Mouse (Mus musculus) cerebellum, adult 9-10 months (tissue): ENCODE measurements around the gene Samd1.
A peak's percentile ranks its signal among the peaks of the same experiment; 100 is the strongest.

Experiments
- DNase-seq: peaks from one replicate; pipeline ENCODE4 v3.0.0; 2022

Gene Samd1

DNA sequence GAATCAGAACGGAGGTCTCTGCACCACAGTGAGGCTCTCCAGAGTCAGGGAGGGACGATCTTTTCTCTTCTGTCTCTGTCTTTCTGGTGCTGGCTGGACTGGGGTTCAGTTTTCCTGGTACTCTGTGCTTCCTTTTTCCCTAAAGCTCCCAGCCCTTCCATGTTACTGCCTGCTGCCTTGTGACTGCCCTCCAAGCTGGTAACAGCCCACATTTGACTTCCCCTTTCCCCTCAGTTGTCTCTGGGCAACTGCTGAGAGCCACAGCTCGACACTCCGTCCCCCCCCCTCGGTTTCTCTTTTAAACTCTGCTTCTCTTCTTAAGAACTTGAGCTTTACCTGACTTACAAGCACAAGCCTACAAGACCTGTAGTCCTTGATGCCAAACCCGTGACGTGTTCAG, 8.2 kb upstream of the Samd1 start:
- no peak for DNase-seq

DNA sequence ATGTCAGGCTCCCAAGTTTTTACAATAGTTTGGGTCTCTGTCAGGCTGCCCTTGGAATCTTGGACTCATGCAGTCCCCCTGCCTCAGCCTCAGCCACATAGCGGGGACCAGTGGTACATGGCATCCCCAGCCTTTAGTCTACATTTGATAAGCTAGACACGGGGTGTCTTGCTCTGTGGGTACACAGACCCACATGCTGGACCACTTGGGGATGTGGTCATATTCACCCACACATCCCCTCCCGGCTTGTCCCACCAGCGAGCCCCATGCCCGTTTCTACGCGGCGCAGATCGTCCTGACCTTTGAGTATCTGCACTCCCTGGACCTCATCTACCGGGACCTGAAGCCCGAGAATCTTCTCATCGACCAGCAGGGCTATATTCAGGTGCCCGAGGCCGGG, 7.3 kb upstream of the Samd1 start:
- no peak for DNase-seq

DNA sequence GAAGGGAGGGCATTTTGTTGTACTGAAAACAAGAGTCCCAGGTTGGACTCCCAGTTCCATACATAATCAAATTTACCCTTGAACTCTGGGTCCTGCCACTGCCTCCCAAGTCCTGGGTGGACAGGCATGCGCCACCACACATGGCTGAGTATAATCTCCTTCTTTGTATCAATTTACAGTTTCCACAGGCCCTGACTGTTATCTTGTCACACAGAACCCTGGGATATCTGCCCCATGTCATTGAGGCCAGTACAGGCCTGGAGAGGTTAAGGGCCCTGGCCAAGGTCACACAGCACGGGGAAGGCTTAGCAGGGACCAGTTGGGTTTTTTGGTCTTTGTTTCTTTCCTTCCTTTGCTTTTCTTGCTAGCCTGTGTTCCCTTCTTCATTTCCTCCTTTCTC, 5.0 kb upstream of the Samd1 start:
- no peak for DNase-seq

DNA sequence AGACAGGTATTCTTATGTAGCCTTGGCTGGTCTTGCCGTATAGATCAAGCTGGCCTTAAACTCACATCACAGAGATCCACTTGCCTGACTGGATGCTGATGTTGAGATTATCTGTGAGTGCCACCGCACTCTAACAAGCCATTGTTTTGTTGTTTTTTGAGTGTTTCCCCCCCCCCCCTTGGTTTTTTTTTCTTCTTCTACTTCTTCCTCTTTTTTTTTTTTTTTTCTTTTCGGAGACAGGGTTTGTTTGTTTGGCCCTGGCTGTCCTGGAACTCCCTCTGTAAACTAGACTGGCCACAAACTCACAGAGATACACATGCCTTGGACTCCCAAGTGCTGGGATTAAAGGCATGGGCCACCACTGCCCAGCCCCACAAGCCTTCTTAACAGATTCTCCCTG, 3.4 kb upstream of the Samd1 start:
- no peak for DNase-seq

DNA sequence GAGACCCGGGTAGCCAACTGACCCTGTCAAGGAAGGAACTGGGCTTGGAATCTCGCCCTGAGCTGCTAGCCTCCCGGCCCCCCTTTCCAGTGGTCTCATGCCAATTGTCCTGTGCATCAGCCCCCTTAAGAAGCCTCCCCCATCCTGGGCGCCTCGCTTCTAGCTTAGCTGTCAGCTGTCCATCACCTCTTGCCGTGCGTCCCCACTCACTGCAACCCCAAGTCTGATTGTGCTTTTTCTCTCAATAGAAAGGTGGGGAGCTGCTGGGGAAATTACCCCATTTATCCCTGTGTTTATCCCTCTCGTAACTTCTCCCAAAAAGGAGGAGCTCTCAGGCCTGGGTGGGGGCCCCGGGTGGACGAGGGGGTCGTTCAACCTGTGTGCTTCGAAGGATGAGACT, 1.5 kb upstream of the Samd1 start:
- peak; percentile 65 for DNase-seq

DNA sequence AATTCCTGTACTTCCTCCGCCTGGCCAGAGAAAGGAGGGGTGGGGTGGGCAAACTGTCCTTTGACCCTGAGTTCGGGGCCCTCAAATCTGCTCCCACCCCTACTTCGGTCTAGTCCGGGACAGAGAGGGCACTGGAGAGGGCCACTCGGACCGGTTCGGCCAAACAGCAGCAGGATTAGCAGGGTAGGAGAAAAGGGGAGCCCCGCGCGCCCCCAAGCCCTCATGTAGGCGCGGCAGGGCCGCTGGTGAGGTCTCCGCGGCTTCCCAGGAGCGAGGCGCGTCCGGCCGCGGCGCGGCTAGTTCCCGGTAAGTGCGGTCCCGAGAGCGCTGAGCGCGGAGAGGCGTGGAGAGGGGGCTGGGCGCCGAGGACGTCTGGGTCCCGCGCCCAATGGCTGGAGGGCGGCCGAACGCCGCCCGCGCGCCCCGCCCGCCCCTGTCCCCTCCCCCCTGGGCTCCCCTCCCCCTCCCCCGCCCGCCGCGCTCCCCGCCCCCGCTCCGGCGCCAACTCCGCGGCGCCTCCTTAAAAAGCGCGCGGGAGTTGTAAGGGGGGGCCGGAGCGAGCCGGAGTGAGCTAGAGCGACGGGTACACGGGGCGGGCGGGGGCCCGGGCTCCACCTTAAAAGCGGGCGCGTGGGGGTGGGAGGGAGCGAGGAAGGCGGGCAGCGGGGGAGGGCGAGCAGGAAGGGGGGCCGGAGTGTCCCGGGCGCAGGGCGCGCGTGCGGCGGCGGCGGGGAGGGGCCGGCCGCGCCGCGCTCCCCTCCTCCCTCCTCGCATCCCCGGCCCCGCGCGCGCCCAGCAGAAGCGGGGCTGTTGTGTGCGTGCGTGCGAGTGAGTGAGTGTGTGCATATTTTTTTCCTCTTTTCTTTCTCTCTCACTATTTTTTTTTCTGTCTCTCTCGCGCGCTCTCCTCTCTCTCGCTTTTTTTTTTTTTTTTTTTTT, 636 bp upstream of the Samd1 start:
- DNase-seq, result peak; percentile 77

DNA sequence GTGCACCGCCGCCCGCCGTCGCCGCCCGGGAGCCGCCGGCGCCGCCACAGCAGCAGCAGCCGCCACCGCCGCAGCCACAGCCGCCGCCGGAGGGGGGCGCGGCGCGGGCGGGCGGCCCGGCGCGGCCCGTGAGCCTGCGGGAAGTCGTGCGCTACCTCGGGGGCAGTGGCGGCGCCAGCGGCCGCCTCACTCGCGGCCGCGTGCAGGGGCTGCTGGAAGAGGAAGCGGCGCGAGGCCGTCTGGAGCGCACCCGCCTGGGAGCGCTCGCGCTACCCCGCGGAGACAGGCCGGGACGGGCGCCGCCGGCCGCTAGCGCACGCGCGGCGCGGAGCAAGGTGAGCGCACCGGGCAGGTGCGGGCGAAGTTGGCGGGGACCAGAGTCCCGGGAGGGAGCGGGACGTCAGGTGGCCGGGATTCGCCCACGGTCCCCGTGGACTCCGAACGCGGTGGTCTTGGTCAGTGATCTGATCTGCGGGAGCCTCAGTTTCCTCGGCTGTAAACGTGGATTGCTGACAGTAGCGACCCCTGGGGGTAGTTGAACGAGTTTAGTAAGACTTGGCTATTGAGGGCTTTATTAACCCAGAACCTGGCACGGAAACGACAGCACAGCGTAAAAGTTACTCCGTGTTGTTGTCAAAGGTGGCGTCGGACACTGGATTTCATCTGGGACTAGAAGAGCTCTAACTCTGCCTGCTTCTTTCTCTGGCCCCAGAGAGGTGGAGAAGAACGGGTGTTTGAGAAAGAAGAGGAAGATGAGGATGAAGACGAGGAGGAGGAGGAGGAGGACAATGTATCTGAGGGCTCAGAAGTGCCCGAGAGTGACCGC, 972 bp downstream of the Samd1 start:
- DNase-seq, result no peak

DNA sequence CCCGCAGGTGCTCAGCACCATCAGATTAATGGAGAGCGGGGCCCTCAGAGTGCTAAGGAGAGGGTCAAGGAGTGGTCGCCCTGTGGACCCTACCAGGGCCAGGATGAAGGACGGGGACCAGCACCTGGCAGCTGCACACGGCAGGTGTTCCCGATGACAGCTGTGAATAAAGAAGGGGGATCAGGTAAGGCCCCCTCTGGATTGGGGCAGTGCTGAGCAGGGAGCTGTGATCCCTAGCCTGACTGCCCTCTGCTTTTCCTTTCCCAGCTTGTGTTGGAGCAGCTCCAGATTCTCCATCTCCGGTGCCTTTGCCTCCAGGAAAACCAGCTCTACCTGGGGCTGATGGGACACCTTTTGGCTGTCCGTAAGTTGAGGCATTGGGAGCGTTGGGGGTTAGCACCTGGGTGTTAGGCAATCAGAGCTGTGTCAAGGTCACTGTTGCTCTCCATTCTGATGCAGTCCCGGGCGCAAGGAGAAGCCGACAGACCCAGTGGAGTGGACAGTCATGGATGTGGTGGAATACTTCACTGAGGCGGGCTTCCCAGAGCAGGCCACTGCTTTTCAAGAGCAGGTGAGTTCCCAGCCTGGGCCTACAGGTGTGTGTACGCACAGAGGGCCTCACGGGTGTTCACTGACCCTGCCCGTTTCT, 1.7 kb downstream of the Samd1 start:
- DNase-seq, result peak; percentile 62

DNA sequence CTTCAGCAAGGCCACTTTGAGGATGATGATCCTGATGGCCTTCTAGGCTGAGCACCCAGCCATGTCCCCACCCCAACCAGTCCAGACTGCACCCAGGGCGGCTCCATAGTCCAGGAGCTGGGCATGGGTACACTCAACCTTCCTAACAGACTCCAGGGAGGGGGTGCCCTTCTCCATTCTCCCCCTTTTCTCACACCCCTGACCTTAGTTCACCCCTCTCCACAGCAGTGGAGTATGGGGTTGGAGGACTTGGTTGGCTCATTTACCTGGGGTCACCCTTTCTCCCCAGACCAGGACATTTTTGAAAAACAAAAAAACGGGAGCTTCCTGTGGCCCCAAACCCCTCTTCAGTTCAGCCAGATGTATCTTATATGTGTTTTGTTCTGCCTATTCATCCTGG, 2.4 kb downstream of the Samd1 start:
- DNase-seq, result peak; percentile 41

DNA sequence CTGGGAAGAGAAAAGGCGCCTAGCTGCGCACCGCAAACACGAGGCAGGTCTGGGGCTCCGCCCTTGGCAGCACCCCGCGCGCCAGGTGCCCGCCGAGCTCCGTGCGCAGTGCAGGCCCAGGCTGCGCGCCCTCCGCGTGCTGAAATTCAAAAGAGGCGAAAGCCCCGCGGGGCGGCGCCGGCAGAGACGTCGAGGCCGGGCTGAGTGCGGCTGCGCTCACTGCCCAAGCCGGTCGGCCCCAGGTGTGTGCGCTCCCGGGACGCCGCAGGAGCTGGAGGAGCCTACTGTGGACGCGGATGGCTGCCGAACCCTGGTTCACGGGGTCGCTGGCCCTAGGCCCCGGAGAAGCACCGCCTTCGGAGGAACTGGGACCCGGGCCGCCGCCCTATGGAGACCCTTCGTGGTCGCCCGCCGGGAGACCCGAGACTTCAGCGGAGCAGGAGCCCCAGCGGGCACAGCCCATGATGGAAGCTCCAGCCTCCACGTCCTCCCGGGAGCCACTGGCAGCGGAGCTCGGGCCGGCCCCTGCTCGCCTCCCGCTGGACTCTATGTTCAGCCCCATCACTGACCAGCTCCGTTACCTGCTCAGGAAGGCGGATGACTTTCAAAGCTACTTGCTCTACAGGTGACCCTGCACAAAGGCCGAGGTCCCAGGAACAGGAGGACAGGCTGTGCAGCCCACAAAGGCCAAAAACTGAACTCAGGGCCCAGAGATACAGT, 4.0 kb downstream of the Samd1 start, which contains the start of gene 1700067K01Rik:
1700067K01Rik (plus strand) TSS at position 222 of the 720 bp plus-strand sequence.
- DNase-seq, result peak; percentile 39

DNA sequence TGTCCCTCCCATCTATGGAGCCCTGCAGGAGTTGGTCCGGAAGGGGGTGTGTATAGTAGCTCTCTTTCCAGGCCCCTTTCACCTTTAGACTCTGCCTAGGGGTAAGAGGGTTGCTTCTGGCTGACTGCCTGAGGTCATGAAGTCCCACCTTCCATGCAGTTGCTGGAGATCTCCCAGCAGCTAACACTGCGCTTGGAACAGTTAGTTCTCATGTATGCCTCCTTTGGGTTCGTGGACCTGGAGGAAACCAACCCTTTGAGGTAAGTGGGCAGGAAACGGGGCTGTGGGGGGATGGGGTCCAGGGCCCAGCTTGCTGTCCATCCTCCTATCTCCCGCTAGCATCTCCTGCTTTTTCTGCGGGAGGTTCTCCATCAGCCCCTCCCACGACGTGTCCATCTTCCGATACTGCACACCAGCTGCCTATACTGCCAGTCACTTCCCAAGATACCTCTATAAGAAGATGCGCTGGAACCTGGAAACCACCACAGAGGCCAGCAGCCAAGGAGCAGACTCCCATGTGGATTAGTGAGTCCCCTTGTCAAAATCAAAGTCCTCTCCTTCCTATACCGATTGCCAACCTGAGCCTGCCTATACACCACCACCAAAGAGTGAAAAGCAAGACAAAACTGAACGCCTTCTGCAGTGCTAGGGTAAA, 5.6 kb downstream of the Samd1 start:
- peak; percentile 48 for DNase-seq

DNA sequence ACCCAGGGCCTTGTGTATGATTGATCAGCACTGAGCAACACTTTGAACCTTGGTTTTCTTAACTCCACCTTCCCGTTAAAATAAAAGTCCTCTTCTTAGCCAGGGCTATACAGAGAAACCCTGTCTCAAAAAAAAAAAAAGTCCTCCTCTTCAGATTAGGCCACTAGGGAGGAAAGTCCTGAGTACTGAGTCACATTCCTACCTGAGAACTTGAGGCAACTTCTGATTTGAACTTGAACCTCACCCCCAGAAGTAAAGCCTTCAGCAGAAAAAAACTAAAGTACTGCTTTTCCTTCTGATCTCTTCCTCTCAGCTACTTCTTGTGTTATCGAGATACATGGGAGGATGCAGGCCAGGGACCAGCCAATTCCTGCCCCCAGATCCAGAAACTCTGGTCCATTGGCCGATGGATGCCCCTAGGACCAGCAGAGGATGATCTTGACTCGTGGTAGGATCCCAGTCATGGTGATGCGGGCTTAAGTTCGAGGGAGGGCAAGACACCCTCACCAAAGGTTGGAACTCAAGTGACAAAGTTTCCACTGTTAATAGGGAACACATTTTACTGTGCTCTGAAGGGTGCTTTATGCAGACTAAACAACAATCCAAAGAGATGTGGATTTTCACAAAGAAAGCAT, 6.3 kb downstream of the Samd1 start:
- DNase-seq, result no peak

DNA sequence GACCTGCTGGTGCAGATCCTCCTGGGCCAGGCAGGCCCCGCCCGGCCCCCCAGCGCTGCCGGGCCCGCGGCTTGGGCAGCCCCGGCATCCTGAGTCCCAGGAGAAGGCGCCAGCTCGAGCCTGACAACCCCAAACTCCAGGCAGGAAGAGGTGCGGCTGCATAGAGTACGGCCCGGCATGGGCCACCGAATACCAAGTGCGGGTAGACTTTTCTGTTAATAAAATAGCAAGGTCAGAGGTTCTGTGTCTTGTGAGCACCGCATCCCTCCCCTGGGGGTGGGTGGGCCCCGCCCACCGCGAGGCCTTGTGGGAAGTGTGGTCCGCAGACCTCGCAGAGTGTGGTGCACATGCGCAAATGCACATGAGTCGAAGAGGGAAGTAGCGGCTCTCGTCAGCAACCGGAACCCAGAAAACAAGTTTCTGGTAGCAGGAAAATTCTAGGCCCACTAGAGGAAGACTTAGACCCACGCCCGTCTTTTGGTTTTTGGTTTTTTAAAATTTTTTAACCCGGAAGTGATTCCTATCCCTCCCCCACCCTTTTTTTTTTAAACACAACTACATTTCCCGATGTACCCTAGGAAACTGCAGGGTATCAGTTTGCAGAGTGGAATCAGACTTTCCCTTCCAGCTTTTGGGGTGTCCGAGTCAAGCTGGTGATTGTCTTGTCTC, 7.2 kb downstream of the Samd1 start:
- peak; percentile 95 for DNase-seq

DNA sequence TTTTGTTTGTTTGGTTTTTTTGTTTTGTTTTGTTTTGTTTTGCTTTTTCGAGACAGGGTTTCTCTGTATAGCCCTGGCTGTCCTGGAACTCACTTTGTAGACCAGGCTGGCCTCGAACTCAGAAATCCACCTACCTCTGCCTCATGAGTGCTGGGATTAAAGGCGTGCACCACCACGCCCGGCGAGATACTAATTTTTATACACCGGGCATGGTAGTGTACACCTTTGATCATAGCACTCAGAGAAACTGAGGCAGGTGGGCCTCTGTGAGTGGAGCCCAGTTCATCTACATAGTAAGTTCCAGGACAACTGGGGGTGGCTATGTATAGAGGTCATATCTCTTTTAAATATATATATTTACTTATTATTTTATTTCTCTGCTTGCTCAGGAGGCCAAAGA, 8.0 kb downstream of the Samd1 start:
- peak; percentile 52 for DNase-seq

DNA sequence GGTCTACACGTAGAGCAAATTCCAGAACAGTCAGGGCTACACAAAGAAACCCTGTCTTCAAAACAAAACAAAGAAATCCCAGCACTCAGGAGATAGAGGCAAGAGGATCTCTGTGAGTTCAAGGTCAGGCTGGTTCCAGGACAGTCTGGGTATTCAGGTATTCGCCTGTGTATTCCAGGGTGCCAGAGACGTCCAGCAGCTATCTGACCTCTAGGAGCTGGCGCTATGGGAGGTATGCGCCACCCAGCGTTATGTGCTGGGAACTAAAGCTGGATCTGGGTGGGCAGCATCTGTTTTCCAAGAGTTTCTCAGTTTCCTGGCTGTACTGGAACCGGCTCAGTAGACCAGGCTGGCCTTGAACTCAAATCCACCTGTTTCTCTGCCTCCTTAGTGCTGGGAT, 10.9 kb downstream of the Samd1 start:
- DNase-seq, result no peak

DNA sequence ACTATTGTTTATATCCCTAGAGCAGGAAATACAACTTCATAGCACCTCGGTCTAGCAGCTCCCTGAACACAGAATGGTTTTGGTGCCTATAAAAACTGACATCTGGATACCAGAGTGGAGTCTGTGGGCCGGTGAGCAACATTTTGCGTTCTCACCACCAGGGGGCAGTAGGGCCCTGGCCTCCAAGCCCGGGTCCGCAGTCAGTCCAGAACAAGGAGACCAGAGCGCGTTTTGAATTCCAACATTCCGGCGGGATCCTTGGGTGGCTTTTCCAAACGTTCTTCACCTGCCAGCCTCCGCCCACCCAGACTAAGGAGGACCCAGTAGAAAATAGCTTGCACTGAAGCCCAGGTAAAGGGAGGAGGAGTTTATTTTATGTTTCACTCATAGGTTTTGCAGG, 12.4 kb downstream of the Samd1 start:
- DNase-seq, result peak; percentile 86

DNA sequence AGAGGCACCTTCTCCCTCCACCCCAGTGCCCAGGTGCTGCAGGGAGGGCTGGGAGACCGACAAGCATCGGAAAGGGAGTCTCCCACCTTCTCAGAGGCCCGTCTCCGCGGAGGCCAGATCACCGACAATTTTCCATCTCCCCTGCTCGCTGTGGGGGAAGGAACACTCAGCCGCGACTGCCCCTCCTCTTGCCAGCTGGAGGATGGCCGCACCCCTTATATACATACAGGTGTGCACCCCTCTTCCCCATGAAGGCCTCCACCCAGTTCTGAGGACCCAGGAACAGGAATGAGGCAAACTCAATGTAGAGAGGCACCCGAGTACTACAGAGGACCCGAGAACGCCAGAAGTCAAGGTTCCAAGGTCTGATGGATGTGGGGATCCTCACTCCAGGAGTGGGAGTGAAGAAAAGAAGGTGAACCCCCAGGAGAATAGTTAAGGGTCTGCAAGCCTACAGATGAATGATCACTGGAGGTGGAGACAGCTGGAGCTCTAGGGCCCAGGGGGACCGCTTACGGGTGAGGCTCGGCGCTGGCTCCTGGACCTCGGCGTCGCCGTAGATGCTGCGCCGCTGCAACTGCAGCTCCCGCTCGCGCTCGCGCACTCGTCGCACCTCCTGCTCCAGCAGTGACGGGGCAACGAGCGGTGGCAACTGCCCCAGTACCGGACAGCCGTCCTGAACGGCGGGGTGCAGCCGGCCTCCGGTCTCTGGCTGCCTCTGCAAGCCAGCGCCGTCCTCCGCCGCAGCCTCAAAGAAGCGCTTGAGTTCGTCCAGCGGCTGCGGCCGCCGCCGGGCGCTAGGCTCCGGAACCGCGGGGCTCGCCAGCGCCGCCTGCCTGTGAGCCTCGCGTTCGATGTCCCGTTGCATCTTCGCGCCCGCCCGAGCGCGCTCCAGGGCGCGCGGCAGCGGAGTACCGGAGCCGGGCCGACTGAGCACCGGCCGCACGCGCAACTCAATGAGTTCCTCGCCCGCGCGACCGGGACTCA, 13.4 kb downstream of the Samd1 start:
- DNase-seq, result peak; percentile 51

DNA sequence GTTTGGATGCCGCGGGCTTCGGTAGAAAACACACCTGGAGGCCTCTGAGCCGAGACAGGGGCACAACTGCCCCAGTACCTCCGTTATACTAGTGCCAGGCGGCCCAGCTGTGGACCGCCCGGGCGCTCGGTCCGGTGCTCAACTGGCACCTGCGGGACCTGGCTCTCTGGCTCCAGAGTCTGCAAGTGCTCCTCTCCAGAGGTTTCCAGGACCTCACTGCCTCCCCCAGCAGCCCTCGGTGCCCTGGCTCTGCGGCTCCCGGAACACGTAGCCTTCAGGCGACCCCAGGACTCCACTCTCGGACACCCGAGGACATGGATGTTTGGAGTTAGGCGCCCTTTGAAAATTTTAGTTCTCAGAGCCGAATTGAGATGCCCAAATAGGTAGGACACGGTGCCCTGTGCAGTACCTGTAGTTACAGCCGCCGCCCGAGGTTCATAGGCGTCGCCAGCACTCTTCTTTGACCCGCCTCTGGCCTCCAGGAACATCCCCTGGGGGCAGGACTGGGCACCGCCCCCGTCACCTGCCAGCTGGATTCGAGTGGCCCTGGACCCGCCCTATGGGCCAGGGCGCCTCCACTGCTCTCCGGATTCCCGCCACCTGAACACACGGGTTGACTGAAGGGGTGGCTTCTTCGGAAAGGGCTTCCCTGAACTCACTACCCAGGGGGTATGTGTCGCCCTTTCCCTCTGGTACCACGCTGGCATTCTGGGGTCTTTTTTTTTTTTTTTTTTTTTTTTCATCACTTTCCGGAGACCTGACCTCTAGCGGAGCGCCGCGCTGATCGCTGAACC, 14.4 kb downstream of the Samd1 start, which contains the start of gene 2210011C24Rik:
2210011C24Rik (minus strand) TSS at position 467 of the 794 bp plus-strand sequence.
- peak; percentile 11 for DNase-seq
